Mouse (Mus musculus) cerebellum, adult 11-12 months (tissue): Measurements from ENCODE around the gene Gm6583.

Experiments used
- DNase-seq: peaks from one replicate; pipeline ENCODE4 v3.0.0; 2022

Gene Gm6583

GRCm38 (mm10) chr5:112355910-112356309 lies at the start of gene Gm6583:
TSS of gene Gm6583 (minus strand) at chr5:112356033.
- DNase-seq: no peak

GRCm38 (mm10) chr5:112402437-112402836 lies 46.6 kb upstream of the Gm6583 start:
- no peak for DNase-seq

- DNase-seq: no peak
Measured at GRCm38 (mm10) chr5:112399284-112399683, 43.5 kb upstream of the Gm6583 start.

DNA sequence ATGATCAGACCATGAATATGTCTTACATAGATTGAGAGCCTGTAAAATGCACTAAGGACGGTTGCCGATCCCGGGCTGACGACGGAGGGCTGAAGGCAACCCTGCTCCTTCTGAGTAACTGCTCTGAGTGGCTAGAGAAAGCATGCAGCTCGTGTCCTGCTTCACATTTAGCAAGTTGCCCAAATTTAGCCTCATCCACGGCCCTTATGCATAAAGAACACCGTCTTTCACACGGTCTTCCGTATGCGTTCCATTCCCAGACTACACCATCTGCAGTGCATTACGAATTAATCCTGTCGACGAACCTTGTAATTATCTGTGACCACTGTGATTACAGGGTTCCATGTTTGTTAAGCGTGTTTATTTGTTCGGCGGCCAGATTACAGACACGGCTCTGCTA lies 40.2 kb upstream of the Gm6583 start:
- no peak for DNase-seq

DNA sequence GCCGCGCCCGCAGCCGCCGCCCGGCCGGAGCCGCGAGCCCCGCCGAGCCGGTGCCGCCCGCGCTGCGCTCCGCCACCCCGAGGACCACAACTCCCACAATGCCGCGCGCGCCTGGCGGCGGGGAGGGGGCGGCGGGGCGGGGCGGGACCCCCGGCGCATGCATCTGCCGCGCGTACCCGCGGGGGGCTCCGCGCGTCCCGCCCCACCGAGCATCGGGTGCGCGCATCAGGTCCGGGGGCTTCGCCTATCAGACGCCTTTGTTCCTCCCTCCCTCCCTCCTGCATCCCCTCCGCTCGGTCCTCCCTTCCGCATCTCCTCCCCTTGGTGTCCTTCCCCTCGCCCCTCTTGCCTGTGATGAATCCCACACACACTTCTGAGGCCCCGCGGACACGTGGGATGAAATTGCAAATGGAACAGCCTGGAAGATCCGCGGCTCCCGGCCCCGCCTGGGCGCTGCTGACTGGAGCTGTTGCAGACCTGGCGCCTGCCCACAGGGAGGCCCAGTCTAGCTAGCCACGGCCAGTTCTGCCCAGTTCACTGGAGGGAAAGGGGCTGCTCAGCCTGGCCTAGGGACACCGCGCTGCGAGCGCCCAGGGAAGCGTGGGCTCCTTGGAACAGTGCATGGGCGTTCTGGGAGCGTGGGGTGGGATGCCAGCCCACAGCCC lies 39.1 kb upstream of the Gm6583 start, which contains the start of gene Asphd2:
Gene Asphd2, minus strand, starts transcription at position 88 of the 665 bp plus-strand sequence.
- DNase-seq: peak; percentile 80

DNA sequence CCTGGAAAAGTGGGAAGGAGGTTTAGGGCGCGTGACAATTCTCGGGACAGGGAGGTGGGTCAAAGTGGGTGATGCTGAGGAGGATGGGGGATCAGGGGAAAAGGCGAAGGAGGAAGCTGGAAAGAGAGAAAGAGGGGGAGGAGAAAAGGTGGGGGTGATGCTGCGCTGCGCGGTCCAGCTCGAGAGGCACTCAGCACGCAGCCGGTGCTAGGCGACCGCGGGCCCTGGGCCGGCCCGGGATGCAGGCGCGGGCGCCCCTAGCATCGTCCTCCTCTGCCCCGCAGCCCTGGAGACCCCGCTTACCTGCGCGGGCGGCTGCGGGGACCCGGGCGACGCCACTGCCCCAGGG lies 38.6 kb upstream of the Gm6583 start:
- DNase-seq: peak; percentile 57

DNA sequence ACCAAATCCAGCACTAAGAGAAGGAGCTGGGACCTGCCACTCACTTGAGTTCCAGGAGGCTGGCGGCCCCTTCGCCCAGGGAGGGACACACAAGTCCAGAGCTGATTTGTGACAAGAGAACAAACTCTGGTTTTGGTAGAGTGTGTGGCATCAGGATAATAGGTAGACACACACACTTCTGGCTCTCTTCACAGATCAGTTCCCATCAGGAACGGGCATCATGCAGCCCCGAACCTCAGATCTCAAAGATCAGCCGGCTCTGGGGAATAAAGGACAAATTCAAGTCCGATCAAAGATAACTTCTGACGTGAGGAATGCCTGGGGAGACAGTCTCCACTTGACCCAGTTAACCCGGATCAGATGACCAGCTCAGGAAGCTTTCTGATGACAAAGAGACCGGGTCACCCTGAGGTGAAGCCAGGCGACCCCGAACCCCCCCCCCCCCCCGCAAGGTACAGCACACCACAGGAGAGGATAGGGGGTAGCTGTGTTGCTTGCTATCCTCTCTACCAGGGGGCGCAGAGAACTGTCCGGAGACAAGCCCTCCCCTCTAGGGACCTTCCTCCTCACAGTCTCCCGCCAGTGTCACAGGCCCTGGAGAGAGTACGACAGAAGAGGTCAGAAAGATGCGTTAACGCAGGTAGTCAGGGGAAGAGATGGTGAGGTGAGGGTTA lies 38.0 kb upstream of the Gm6583 start:
- no peak for DNase-seq

- peak; percentile 58 for DNase-seq
Measured at GRCm38 (mm10) chr5:112391676-112392323, 36.0 kb upstream of the Gm6583 start.

DNA sequence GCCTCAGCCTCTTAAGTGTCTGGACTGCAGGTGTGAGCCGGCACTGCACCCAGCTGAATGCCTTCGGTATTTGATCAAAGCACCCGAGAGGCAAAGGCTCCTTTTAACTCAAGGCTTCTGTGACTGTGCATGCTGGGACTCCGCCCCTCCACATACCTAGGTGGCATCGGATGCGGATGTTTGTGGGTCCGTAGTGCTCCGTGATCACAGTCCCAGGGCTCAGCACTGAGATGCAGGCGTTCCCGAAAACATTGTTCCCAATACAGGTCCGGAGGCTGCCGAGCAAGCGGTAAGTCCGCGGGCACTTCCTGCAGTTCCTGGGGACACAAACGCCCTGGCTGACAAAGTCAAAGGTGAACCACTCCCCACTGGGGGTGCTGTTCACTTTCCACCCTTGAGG lies 35.2 kb upstream of the Gm6583 start:
- no peak for DNase-seq

GRCm38 (mm10) chr5:112389352-112389751 lies 33.5 kb upstream of the Gm6583 start:
- no peak for DNase-seq

- no peak for DNase-seq
Measured at GRCm38 (mm10) chr5:112385973-112386372, 30.1 kb upstream of the Gm6583 start.

DNA sequence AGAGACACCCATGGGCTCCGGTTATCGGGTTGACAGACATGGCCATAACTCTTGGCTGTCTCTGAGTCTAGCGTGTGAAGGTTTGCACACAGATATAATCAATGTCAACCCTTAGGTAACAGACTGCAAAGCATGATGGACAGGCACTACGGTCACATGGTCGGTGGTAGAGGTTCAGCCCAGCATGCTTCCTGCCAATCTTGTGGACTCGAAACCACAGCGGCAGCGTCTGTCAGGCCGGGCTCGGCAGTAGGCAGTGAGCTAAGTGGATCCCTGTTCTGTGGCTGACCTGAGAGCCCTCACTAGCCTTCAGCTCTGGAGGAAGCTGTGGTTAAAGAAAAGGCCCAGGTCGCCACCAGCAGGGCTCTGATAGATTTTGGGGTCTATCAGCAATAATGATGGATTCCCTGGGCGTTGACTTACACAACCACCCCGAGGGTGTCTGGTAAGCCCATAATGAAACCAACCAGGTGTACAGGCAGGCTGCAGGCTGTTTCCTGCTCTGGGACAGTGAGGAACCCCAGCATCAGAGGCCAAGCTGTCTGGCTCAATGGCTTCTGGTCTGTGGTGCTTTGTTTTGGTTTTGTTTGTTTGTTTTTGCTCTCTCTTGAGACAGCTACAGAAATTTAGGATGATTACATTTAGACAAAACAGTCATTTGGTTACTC lies 29.1 kb upstream of the Gm6583 start:
- no peak for DNase-seq

GRCm38 (mm10) chr5:112382641-112383330 lies 27.0 kb upstream of the Gm6583 start:
- peak; percentile 60 for DNase-seq

DNA sequence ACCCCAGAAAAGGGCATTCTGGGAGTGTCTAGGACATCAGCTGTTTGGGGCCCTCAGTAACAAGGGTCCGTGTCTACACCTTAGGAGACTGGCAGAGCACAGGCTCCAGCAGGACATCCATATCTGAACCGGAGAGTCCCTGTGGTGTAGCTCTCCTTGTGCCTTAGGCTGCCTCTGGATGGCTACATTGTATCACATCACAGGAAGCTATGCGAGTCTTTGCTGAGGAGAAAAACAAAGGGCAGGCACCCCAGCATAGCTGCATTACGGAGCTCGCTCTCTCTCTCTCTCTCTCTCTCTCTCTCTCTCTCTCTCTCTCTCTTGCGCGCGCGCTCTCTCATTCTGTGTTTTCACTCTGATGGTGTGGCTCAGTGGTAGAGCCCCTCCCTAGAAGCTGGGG lies 26.2 kb upstream of the Gm6583 start:
- no peak for DNase-seq

GRCm38 (mm10) chr5:112381154-112381553 lies 25.3 kb upstream of the Gm6583 start:
- no peak for DNase-seq

GRCm38 (mm10) chr5:112378716-112379115 lies 22.9 kb upstream of the Gm6583 start:
- DNase-seq: no peak

DNA sequence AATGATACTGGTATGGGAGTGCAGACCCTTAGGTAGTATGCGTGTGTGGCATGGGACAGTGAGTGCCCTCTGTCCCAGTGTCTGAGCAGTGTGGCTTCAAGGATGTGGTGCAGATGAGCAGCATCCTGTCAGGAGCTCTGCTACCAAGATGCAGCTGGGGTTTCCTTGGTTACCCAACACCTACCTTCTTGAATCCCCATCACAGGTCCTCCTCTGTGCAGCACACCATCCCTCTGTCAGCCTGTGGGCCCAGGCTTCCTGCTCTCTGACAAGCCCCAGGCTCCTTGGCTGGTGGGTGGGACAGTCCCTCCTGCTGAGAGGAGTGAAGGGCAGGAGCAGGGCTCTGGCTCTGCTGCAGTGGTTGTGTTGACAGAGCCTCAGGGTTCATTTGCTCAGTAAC lies 21.5 kb upstream of the Gm6583 start:
- DNase-seq: no peak

DNA sequence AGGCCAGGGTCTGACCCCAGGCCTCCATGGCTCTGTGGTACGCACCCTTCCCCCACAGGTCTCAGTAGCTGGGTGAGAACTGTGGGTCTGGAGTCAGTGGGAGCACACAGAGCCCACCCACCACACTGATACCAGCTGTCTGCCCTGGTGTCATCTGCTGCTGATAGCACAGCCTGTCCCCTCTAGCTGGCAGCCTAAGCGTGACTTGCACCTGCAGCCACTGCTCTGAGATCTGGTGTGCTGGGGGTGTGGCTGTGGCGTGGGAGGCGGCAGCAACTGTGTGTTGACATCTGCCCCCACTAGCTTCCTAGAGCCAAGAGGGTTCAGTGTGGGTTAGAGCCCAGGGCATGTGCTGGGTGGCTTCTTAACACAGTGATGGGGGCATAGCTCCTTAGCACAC lies 20.3 kb upstream of the Gm6583 start:
- no peak for DNase-seq

GRCm38 (mm10) chr5:112371933-112372332 lies 16.1 kb upstream of the Gm6583 start:
- peak; percentile 79 for DNase-seq

DNA sequence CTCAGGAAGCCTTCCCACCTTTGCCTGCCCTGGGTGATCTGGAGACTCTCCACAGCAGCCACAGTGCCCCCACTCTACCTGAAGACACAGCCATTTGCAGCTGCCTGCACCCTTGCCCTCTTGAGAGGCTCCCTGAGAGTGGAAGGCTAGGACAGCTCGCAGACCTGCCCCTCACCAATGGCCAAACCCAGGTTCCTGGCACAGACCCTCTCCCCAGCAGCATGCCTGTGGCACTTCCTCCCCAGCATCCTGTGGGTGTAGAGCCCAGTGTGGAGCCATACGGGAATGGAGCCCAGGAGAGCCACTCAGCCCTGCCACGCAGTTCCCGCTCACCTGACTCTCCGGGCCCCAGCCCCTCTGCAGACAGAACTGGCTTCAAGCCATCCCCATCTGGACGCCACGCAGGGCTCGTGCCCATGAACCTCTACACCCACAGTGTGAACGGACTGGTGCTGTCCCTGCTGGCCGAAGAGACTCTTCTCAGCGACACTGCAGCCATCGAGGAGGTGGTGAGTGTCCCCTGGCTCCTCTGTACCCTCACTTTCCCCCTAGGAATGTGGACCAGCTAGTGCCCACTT lies 14.5 kb upstream of the Gm6583 start:
- peak; percentile 70 for DNase-seq

DNA sequence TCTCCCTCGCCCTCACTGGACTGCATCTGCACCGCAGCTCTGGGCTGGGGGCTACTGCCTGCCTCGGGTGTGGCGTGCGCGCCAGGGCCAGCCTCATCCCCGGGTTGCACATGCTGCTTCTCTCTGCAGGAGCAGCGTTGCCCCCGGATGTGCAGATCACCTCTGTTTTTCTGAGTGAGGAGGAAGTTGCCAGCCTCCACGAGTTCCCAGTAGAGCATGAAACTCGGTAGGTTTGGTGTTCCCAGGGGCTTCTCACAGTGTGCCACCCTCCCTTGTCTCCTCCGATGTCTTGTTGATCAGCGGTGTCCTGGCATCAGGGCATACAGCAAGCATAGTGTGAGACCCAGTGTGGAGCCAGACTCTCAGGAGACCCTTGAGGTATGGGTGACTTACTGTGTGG lies 13.5 kb upstream of the Gm6583 start:
- DNase-seq: peak; percentile 54

GRCm38 (mm10) chr5:112368666-112369065 lies 12.8 kb upstream of the Gm6583 start:
- peak; percentile 96 for DNase-seq

GRCm38 (mm10) chr5:112367929-112368328 lies 12.1 kb upstream of the Gm6583 start:
- no peak for DNase-seq
